Mouse (Mus musculus) CD8-positive naive resting alpha-beta T cell, adult 2 months (primary cell): ENCODE measurements around the gene Kirrel3.

Experiments used
- DNase-seq, 2 experiments: peaks; one replicate each; pipeline ENCODE4 v3.0.0; 2022; ENCODE audit warnings: low read depth in 2 of 2, low spot score in 2 of 2

Gene Kirrel3

DNA sequence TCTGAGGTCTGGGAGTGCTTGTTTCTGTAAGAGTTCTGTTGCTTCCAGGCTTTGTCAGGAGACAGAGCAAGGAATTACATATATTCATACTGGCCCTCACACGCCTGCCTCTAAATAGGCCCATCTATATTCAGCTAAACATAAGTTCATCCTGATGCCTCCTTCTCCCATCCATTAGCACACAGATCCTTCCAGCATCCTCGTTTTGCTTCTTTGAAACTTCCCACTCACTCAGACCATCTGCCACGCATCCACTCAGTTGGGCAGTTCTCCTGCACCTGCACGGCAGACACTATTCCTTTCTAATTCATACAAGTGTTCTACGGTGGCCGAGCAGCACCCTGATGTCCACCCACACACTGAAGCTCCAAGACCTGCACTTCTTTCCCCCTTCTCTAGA lies 201.1 kb downstream of the Kirrel3 start:
- no peak for DNase-seq

DNA sequence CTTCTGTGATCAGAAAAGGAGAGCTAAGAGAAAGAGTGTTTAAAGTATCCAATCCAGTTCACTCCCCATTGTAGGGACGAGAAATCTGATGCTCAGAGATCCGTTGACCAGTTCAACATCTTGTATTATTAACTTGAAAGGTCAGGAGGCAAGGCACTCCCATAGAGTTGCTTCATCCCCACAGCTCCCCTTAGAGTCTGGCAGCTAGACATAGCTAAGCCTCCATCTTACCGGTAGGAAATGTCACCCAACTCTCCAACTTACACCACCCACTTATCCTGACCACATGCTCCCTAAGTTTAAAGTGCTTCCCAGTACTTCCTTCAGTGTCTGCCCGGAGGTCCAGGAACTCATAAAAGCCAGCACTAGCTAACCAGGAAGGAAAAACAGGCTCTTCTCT lies 202.7 kb downstream of the Kirrel3 start:
- no peak for DNase-seq

DNA sequence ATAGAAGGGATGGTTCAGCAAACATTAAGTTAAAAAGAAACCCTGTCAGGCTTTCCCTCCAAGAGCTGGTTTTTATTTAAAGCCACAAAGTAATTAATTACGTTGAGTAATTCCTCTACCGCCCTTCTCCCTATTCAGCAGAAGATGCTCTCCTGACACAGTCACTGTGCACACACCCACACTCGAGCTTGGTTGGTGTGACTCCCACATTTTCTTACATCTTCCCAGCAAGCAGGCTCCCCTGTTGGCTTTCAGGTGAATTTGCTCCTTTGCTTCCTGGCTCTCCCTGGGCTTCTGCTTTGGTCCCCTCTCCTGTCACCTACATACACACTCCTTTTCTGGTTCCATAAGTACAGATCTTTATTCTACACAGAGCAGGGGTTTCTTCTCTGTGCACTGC lies 203.7 kb downstream of the Kirrel3 start:
- DNase-seq = no peak

DNA sequence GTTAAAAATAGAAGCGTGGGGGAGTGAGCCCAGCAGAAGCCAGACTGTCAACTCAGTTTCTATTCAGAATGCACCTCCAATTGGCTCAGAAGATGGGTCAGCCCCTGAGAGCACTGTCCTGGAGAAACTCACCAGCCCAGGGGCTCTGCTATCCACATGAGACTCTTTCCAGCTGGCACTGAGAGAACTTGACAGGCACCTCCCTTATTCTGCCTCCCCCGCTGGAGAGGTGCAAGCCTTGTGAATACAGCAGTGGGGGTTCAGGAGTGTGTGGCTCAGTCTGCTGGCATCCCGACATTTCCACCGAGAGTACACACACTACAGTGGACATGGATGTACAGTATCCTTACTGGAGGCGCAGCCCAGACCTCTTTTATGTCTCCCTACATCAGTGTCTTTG lies 210.0 kb downstream of the Kirrel3 start:
- no peak for DNase-seq

DNA sequence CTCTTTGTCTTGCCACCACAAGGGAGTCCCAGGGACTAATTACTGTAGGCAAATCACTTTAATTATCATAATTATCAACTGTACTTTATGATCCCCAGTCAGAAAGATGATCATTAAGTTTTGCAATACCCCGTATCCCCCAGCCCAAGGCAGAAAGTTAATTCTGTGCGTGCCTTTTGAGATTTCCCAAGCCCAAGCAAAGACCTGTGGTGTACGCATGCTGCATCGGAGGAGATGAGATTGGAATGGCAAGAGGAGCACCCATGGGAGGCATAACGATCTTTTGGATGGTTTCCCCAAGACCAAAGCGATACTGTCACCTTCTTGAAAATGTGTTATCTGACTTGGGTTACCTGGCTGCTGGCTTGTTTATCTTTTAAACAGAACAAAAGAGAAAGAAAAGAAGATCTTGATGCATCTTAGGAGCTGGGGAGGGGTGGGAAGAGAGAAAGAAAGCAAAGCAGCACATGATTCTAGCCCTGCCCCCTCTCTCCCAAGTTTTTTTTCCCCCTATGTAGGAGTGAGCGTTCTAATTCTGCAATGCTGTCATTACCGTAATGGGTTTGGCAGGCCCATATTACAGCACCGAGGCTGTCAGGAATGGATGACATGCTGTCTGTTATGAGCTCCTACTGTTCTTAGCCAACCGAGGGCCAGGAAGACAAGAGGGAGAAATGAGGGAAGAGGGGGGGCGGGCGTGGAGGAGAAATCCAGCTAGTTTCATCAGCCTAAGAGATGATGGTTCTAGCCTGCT lies 218.0 kb downstream of the Kirrel3 start:
- no peak for DNase-seq

DNA sequence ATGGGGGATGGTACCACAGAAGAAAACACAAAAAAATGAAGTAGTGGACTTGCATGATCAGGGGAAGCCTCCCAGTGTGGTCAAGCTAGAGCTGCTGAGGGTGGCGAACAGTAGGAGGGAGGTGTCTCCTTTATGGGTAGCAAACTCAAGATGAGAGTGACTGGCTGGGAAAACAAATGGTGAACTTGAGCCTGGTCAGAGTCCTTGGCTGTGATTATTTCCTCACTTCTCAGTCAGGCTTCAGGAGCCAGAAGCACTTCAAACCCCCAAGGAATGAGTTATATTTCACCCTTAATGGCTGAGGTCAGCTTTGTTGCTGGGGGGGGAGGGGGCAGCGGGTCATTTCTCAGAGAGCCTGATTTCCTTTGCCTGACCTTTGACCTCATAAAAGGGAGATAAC lies 218.7 kb downstream of the Kirrel3 start:
- DNase-seq = no peak

DNA sequence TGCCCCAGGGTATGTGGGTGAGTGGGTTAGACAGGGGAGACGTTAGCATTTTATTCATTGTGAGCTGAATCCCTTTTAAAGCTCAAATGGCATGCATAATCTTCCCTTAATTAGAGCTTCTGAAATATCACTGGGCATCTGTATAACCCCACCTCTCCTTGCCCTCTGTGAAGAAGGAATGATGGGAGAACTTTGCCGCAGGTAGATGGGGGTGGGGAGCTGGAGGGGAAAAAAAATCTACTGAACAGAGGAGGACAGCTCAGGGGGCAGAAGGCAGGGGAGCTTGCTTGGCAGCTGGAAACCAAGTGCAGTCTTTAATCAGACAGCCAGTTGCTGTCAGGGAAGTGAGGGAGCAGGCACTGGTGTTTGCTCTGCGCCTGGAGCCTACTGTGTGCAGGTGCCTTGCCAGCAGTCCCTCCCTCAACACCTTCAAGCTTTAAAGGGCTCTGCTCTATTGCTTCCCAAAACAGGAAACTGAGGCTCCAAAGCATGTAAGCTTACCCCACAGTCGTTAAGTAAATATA lies 220.7 kb downstream of the Kirrel3 start:
- DNase-seq = no peak

DNA sequence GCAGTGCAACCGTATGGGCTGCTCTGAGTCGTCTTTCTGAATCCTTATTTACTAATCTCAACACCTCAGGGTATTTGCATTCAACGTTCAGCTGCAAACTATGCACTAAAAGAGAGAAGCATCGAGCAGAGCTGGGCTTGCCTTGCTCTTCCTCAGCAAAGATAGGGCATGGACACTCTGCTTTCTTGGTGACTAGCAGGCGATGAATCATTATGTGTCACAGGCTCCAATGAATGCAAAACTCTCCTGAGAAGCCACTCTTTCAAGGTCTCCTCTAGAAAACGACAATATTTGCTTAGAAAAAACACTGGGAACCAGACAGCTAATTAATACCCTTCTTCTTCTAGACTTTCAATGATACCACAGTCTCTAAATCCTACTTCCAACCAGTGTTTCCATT lies 223.0 kb downstream of the Kirrel3 start:
- DNase-seq = no peak

DNA sequence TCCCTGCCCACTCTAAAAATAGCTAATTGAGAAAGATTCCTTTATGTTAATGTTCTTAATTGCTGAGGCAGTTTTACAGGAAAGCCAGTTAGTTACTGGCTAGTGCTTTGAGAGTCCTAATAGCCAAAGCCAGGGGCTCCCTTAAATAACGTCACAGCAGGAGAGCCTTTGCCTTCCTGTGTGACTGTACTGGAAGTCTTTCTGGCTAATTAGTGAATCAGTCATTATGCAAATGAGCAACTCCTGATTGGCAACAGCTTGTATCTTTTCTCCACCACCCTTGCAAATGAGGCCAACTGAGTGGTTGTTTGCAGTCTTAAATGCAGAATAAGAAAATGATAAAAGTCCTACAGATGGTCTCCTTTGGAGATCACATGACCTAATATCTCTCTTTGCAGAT lies 226.3 kb downstream of the Kirrel3 start:
- no peak for DNase-seq

DNA sequence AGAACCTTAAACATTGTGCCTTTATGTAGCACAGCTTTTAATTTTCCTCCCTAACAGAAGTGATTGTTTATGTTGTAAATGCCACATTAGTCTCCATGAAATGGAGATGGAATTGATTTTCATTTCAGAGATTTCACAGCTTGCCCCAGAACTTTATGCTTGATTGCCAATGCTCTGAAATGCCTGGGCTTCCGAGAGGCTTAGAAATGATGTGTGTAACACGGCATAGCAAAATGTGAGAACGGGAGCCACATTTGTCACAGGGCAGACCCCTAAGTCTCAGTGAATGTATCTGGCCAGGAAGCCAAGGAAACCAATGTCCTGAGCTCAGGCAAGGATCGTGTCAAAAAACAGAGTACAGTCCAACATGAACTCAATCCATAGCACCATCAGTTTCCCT lies 227.3 kb downstream of the Kirrel3 start:
- DNase-seq = no peak

DNA sequence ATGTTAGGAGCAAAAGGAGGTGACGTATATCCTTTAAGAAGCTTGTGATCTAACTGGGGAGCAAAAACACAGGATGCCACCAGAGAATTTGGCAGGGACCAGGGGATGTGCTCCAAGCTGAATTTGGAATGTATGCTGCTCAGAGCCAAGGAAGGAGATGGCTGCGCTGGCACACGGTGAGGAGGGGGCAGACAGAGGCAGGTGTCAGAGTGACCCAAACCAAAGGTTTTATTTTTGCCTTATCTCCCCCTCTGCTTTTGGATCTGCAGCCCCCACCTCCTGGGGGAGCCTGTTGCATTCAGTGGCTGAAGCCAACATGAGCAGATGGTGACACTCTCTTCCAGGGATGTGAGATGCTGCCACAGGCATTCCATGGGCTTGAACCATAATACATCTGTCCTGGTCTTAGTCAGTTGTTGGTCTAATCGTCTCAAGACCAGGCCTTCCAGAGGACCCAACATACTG lies 227.8 kb downstream of the Kirrel3 start:
- no peak for DNase-seq

DNA sequence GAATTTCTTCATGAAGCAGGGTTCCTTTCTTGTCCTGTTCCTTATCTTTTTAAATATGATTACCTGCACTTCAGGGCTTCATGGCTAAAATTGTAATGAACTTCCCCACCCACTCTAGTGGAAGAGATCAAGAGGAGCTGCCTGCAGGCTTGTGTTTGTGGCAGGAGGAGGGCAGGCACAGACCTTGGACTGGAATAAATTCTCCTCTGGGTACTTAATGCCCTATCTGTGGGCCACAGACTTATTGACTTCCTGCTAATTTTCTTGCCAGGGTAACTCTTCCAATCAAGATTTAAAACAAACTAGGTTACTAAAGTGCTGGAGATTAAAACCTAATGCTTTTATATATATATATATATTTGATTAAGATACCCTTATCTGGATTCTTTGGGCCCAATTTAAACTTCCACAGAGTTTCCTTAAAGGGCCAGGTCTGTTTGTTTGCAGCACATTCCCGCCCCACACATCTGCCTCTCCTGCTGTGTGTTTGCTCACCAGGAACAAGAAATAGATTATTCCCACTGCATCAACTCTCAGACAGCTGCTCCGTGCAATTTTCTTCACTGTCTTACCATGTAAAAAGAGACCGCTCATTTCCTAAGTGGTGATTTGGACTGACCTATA lies 229.4 kb downstream of the Kirrel3 start:
- no peak for DNase-seq

DNA sequence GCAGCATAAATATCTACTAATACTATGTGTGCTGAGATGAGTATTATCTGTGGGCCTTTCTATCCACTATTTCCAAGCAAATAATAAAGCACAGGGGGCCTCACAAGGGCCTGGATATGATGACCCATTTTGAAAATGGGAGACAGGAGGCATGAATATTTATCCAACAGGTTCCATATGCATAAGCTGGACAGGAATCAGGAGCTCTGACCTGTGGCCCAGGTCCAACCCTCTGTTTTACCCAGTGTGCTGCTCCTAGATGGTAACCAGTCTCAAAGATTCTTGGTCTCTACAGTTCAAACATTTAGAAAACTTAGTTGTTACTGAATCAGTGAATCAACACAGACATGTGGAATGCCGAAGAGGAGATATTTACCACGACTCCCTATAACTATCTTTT lies 230.8 kb downstream of the Kirrel3 start:
- no peak for DNase-seq

DNA sequence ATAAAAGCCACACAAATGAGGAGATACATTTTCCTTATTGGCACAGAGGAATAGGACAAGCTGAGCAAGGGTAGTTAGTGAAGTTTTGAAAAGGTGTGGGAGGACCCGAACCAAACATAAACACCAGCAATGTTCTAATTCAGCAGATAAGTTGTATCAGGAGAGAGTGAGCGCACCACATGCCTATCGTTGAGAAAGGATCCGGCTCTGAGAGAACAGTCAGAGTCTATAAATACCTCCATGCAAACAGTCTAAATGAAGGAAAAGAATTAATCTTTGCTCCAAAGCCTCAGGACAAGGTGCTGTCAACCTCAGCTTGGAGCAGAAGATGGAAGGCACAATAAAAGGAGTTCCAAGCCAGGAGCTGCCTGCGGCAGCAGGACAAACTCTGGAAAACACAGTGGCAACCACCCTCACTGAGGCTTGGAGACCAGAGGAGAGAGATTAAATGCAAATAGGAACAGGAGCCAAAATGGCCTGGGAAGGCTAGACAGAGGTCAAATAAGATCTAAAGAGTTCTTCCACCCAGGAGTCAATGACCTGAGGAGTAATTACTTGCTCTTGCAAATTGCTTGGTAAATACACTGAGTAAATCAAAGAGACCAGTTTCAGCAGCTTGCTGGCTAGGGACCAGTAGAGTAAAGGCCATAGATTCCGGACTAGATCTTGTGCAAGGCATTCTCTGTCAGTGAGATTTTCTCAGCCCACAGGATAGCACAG lies 235.9 kb downstream of the Kirrel3 start:
- no peak for DNase-seq

DNA sequence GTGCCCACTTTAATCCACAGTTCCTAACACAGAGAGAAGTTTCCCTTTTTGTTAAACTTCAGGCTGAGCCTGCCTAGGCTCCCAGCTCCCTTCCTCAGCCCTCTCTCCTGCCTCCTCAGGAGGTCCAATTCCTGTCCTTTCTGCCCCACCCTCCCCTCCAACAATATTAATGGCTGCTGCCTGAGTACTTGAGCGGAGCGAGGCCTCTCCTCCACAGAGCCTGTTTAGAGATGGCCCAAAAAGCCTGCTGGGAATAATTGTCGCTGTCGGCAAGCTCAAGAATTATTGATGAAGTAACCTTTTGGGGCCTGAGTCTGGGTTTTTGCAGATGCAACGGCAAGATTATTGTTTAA lies 236.5 kb downstream of the Kirrel3 start:
- no peak for DNase-seq

DNA sequence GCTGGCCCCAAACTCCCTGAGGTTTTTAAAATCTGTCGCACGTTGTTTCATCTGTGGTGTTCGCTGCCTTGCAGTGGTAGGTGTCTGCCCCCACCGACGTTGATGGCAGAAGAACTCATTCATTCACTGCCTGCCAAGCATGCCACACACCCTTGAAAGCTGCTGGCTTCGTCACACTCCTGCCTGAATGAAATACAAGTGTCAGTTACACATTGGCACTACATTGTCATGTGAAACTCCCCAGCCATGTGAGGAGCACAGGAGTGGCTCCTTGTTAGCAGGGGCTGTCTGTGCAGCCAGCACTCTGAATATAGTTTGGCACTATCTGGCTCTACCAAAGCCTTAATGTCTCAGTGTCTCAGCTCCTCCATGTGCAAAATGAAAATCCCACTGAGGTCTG lies 246.8 kb downstream of the Kirrel3 start:
- DNase-seq = no peak

DNA sequence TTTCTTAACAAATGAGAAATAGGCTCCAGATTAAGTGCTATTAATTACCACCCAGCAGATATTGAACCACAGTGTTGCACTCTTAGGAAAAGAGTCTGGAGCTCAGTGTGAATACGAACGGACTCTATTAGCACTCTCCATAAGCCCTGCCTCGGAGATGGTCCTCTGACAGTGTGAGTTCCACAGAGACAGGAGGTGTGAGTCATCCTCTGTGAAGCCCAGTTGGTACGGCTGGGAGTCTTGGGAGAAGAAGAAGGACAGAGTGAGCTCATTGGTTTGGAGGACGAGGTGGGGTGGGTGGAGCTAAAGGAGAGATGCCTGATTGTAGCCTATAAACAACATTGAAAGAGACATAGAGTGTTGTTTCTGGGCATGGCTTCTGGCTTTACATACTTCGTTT lies 247.9 kb downstream of the Kirrel3 start:
- no peak for DNase-seq

DNA sequence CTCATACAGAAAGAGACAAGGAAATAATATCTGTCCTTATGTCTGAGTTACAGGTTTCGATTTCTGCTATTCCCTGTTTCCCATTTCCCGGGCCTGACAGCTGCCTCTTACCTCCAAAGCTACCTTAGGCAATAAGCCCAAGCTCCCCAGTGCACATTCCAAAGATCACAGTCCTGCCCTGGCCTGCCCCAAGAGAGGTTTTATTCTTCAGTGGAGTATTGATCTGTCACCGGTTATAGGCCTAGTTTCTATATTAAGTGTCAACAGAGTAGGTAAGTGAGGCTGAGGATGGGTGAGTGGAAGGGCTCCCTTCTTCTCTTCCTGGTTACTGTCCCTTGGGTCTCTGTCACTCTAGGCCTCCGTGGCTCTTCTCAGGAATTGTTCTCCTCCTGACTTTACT lies 249.3 kb downstream of the Kirrel3 start:
- DNase-seq = no peak

DNA sequence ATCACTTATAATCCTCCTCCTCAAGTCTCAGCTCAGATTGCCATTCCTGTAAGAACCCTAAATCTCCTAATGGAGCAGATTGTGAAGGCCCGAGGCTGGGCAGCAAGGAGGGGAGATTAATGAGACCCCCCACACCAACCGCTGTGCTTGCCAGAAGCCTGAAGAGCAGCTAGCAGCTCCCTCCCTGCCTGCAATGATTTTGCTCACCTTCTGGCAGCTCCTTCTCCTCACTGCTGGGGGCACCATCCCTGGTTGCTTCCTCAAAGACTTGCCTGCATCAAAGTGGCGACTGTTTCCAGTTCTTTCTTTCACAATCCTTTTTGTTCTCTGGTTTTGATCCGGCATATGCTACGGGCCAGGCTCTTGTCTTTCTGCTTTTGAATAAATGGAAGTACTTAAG lies 253.7 kb downstream of the Kirrel3 start:
- no peak for DNase-seq

DNA sequence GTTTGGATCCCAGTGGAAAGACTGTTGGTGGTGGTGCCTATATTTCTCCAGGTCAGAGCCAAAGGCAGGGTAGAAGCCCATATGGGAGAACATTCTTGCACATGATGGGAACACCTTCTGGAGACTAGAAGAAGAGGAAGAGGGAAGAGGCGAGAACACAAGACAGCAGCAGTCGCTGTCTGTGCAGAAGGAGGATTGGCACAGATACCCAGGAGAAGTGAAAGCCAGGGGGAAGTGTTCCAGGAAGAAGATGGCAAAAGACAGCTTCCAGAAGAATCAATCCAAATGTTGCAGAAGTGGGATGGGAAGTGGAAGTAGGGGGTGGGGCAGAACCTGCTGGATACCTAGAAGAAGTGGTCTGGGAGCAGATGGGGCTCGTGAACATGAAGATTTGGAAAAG lies 255.1 kb downstream of the Kirrel3 start:
- DNase-seq = no peak

DNA sequence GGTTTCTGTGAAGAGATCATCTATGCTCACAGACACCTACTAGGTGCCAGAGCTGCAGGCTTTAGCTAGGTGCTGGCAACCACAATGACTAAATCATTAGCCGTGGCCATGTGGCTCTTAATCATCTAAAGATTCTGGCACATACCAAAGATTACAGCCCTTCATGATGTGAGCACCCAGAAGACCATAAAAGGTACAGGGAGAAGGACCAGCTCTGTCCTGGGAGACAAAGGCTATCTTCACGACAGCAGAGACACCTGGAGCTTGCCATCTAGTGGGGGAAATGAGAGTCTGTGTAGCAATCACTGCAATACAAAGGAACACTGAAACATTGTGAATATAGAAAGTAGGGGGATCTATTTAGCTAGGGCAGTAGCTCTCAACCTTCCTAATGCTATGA lies 262.3 kb downstream of the Kirrel3 start:
- no peak for DNase-seq

DNA sequence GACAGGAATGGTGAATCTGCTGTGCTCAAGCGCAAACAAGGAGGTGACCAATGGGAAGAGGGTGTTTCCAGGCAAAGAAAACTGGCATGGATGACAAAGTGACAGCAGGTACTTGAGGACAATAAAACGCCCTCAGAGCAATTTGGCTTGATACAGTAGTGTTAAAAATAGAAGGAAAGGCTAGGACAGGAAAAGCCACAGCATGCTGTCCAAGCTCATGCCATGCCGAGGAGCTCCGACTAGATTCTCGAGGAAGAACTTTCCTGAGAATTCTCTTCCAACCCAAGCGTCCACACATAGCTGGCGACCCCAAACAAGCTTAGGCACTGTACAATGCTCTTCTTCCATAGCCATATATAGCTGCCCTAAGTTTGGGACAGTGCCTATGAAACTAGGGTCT lies 263.5 kb downstream of the Kirrel3 start:
- no peak for DNase-seq
